Mouse (Mus musculus) intestine, embryonic 15.5 days (tissue): ENCODE measurements around the gene Fbxw4. TPM values are rescaled to one million over a fixed set of nuclear protein-coding genes. Genes with fewer than 3 reads are reported as not detected.

ENCODE experiments used
- polyA plus RNA-seq: library from polyadenylated mRNA; unstranded; fragments of >200 nt; fragmentation: Nextera tagmentation; extraction: Ambion mirVana; gene quantifications from 2 replicates; pipeline ENCODE4 v1.2.1, GENCODE M21; 2015

Gene Fbxw4
- polyA plus RNA-seq, 1 experiment from 2014 or later: 1.9 TPM

Other genes with a start within 250 kb of the Fbxw4 start
- gene Poll, start 99.8 kb downstream of the Fbxw4 start, polyA plus RNA-seq: 13.3 and 14.0 TPM in 2 replicates
- 36.2 and 38.2 TPM in 2 replicates for gene Gm17018, start 99.7 kb downstream of the Fbxw4 start, polyA plus RNA-seq
- not detected in 2 replicates for gene Fgf8, start 82.6 kb upstream of the Fbxw4 start, polyA plus RNA-seq
- gene Npm3, start 89.3 kb upstream of the Fbxw4 start, polyA plus RNA-seq: 13.4 and 14.7 TPM in 2 replicates
- 36.3 and 36.4 TPM in 2 replicates for gene Mgea5, start 123.5 kb upstream of the Fbxw4 start, polyA plus RNA-seq
- 1.6 and 1.8 TPM in 2 replicates for gene Kcnip2, start 155.7 kb upstream of the Fbxw4 start, polyA plus RNA-seq